Mouse (Mus musculus): ENCODE measurements at regions not wholly inside any gene's neighbourhood (a gene's known extent, or its start where the extent isn't known, plus 50 kb on each side); places are given as distances from the start of the nearest gene placed in this dataset.

GRCm38 (mm10) chr1:20669769-20670168, 51.9 kb upstream of the Pkhd1 start:
- DNase-seq (ENCODE audit: low spot score in 2 of 2) = no peak

- no peak for DNase-seq (ENCODE audit: low spot score in 2 of 2)
Observed at GRCm38 (mm10) chr1:20670489-20670888, 52.6 kb upstream of the Pkhd1 start.

- no peak for DNase-seq (ENCODE audit: low spot score in 2 of 2)
Observed at GRCm38 (mm10) chr1:20670906-20671768, 53.3 kb upstream of the Pkhd1 start.

GRCm38 (mm10) chr1:20671769-20672150, 53.9 kb upstream of the Pkhd1 start:
- no peak for DNase-seq (ENCODE audit: low spot score in 2 of 2)

- no peak for DNase-seq (ENCODE audit: low spot score in 2 of 2)
Observed at GRCm38 (mm10) chr1:20672246-20672645, 54.4 kb upstream of the Pkhd1 start.

- no peak for DNase-seq (ENCODE audit: low spot score in 2 of 2)
Observed at GRCm38 (mm10) chr1:20672951-20673350, 55.1 kb upstream of the Pkhd1 start.

GRCm38 (mm10) chr1:20673351-20673750, 55.5 kb upstream of the Pkhd1 start:
- peak in 1 of 2 experiments; percentile 19 for DNase-seq (ENCODE audit: low spot score in 2 of 2)

GRCm38 (mm10) chr1:20674615-20675014, 56.1 kb upstream of the Il17a start:
- DNase-seq (ENCODE audit: low spot score in 2 of 2) = peak in 1 of 2 experiments; percentile 33

- no peak for DNase-seq (ENCODE audit: low spot score in 2 of 2)
Observed at GRCm38 (mm10) chr1:20677987-20678386, 52.7 kb upstream of the Il17a start.

GRCm38 (mm10) chr1:20678823-20679222, 51.9 kb upstream of the Il17a start:
- DNase-seq (ENCODE audit: low spot score in 2 of 2) = no peak

- DNase-seq (ENCODE audit: low spot score in 2 of 2) = no peak
Observed at GRCm38 (mm10) chr1:20679299-20679698, 51.4 kb upstream of the Il17a start.

- DNase-seq (ENCODE audit: low spot score in 2 of 2) = no peak
Observed at GRCm38 (mm10) chr1:20679744-20680341, 50.9 kb upstream of the Il17a start.

- no peak for DNase-seq (ENCODE audit: low spot score in 2 of 2)
Observed at GRCm38 (mm10) chr1:20680553-20680952, 50.2 kb upstream of the Il17a start.
